Mouse (Mus musculus) telencephalon, adult 2 months (tissue): Measurements from ENCODE around the gene Rars2.
A peak's percentile ranks its signal among the peaks of the same experiment; 100 is the strongest.
"Not testable (repeated sequence)": the region's sequence is repeated elsewhere in the genome, so short reads cannot be mapped to it uniquely, and the experiment has no call there.

Source experiments
- DNase-seq: peaks from one replicate; pipeline ENCODE4 v3.0.0-alpha.2; 2011; ENCODE audit warnings: low read depth, low spot score

The Rars2 gene

DNA sequence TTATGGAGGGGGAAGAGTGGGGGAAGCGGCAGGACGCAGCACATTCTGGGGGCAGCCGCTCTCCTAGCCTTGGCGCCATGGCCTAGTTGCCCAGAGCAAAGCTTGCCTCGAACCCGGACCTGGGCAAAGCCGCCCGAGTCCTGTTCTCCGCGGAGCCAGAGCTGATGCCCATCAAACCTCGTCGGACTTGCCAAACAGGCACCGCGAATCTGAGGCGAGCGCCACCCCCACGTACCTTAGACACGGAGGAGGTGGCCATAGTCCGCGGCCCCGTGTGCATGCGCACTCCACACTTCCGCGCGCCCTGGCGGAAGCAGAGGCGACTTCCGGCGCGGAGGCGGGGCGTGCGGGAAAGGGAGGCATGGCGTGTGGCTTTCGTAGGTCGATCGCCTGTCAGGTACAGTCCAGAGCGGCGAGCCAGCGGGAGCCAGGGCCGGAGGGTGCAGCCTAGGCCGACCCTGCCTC, at the start of gene Rars2, which contains the start of gene Orc3:
Gene Rars2, plus strand, starts transcription at position 328 of the 465 bp plus-strand sequence.
Gene Orc3, minus strand, starts transcription at position 315 of the 465 bp plus-strand sequence.
- DNase-seq, result peak; percentile 88

DNA sequence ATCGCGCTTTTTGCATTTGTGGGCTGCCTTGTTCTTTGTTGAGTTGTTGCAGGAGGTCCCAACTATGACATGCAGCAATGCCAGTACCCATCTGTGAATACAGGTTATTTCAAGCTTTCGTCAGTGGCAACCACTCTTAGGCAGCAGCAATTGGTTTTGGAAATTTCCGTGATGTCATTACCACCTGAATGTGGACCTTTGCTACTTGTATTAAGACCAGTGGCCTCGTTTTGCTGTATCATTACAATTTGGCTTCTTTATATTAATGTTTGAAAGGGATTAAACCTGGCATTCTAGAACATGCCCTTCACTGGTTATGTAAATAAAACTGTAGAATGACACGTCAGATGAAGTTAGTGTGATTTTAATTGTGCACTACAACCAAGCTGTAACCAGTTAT, 48.5 kb upstream of the Rars2 start:
- DNase-seq, result no peak

DNA sequence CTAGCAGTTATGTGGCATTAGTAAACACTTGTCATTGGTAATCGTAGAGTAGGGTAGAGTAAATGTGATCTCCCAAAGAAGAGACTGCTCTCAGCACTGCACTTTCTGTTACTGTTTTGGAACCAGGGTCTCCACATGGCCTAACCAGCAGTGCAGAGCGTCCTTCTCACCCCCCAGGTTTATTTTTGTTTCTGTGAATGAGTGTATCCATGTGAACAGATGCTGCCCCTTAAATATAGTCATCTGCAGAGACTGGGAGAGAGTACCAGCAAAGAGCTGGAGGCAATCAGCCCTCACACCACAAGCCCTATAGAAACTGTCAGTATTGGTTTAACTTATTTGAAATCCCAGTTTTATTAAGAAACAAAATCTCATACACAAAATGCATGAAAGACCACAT, 41.9 kb upstream of the Rars2 start:
- DNase-seq, result no peak

DNA sequence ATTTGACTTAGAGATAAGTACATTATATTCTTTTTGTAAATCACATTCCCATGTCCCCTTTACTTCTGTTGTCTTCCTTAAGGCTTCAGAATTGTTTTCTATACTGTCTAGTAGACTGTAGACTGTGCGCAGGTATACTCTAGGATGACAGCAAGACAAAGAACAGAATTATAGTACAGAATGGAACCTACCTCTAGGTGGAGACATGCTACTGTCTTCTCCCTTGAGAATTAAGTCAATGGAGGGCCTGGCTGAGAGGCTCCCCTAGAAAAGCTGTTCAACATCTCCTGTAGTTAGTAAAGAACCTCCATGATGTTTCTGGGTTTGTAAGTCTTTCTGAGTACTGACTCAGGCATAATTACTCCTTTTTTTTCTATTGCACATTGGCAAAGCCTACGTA, 37.7 kb upstream of the Rars2 start:
- DNase-seq, result no peak

DNA sequence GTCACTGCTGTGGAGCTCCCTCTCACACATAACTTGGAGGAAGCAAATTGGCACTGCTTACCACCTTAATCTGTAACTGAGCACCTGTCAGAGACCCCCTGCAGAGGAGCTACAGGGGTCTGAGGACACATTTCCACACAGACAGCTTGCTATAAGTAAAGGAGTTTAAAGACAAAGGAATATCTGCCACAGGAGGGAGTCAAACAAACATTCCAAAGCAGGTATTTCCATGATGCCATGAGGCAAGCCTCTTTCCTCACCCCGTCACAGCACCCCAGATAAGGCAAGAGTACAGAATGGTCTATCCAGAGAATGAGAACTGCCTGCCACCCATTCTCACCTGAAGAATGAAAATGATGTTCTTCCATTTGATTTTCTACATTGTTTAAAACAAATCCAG, 35.5 kb upstream of the Rars2 start:
- DNase-seq, result no peak

DNA sequence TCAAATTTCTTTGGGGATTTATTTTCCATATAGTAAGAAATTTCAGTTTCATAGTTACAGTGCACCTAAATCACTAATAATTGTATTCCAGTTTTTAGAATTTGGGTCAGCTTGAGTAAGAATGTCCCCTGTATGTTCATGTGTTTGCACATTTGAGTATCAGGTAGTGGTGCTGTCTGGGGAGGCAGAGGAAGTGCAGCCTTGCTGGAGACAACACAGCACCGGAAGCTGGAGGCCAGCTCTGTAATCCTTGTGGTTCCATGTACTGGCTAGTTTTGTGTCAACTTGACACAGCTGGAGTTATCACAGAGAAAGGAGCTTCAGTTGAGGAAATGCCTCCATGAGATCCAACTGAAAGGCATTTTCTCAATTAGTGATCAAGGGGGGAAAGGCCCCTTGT, 33.3 kb upstream of the Rars2 start:
- not testable (repeated sequence) for DNase-seq

DNA sequence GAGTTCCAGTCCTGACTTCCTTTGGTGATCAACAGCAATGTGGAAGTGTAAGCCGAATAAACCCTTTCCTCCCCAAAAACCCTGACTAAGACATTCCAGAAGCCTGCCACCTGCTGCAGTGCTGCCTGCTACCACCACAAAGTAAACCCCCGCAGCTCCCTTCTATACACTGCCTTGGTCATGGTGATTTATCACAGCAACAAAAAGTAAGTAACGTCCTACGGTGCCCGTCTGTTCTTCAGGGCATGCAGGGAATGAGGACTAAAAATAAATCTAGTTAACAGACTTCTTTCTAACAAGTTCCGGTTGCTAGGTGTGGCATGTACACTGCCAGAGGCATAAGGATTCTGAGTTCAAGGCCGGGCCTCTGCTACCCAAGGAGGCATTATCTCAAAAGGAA, 32.8 kb upstream of the Rars2 start:
- peak; percentile 42 for DNase-seq

DNA sequence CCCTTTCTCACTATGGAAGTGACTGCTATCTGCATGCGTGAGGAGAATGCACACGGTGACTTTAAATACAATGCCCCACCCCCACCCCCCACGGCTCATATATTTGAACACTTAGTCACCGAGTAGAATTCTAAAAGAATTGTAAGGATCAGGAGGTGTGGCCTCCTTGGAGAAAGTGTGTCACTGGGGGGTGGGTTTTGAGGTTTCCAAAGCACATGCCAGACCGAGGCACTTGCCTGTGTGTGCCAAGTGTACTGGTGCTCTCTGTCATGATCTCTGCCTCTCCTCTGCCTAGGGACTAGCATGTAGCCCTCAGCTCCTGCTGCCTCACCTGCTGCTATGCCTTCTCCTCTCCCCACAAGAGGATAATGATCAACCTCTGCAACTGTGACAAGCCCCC, 32.3 kb upstream of the Rars2 start:
- no peak for DNase-seq

DNA sequence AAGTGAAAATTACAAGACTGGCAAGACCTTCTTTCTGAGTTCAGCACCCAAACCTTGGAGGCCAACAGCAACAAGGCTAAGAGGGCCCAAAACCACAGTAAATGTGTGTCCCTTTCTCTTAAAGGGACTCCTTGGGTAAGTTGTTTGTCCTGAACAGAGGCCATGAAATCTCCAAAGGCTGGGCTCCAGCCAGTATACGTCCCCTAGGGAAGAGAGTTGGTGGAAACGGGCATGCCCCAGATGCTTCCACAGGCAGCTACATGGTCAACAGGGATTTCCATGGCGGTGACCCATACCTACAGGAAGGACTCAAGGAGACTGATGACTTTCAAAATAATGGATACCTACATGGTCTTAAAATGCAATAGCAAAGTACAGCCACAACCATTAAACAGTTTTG, 31.3 kb upstream of the Rars2 start:
- no peak for DNase-seq

DNA sequence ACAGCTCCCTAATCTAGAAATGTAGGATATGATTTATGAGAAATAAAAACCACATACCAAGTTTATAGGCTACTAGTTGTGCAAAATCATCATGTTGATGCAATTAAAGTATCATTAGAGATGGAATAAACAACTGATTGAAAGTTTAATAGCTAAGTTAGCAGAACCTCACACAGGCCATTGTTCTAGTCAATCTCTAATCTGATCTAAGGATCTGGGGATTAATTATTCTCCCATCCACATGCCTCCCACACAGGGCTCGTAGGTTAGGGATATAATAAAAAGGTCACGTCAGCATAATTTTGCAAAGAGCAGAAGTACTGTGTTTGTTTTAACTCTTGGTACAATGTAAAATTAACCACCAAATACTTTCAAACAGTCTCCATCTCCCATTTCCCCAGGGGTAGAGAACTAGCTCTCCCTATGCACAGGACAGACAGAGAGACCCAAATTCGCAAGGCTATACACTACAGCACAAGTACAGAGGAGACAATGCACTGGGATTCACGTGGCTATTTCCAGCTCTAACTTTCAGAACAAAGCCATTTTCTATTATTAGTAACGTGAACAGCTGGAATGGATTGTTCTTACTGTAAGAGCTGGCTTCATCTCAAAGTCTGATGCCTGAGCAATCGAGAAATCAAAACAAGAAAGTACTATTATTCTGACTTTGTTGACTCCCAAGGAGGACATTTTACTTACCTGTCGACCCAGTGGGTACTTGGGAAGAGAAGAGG, 29.7 kb upstream of the Rars2 start:
- no peak for DNase-seq

DNA sequence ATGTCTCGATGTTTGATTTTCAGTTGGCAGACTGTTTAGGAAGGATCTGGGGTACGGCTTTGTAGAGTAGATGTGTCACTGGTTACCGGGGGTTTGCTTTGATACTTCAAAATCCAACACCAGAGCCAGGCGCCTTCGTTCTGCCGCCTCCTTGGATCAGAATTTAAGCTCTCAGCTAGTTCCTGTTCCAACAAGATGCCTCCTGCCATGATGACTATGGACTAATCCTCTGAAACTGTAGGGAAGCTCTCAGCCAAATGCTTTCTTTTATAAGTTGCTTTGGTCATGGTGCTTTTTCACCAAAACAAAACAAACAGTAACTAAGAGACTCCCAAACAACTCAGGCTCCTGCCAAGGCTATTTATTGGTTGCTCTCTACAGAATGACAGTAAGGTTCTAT, 11.6 kb upstream of the Rars2 start:
- DNase-seq, result no peak

DNA sequence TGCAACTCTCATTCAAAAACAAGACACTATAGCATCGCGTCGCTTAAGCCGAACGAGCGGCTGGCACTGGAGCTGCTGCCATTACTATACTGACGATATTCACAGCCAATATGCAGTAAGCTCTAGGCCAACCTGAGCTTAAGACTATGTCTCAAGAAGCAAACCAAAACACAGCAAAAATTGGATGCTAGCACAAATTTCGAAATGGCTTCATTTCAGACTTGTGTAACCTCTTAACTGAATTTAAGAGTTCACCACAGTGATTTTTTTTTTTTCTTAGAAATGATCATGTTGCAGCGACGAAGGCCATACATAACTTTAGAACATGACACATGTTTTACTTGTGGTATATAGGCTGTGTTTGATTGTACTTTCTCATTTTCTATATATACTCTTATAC, 8.1 kb upstream of the Rars2 start:
- DNase-seq, result no peak

DNA sequence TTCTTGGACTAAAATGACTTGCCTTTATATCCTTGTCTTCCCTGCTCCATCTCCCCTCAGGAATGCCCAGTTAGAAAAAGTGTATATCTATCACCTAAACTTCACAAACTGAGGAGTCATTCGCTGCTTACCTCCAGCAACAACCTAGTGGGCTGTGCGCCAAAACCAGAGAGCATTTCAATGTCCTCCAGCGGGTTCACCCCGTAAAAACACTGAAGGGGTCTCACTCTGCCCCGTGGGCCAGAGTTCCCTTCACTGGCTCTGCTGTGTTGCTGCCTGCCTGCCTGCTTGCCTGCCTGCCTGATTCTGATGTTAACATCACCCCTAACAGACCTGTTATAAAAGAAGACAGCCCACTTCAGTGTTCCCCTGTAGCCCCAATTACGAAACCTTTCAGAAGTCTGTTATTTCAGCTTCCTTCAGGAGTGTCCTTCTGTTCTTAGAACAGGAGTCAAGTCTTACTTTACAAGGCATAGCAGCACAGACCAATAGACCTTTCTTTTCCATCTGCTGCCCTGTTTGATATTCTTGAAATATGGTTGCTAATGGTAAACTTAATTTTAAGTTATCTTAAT, 1.1 kb upstream of the Rars2 start:
- DNase-seq, result no peak

DNA sequence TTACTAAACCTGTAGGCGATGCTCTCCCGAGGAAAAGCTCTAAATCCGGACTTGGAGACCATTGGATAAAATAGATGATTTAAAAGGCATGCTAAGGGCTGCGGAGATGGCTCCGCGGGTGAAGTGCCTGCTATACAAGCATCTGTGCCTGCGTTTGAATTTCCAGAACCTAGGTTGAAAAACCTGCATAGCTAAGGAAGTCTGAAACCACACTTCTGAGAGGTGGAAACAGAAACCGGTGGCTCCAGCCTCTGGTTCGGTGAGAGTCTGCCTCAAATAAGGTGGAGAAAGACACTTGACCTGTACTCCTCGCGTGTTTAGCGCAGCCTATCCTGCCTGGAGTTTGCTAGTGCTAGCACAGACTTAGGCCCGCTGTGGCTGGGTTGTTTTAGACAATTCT, 546 bp downstream of the Rars2 start:
- peak; percentile 24 for DNase-seq

DNA sequence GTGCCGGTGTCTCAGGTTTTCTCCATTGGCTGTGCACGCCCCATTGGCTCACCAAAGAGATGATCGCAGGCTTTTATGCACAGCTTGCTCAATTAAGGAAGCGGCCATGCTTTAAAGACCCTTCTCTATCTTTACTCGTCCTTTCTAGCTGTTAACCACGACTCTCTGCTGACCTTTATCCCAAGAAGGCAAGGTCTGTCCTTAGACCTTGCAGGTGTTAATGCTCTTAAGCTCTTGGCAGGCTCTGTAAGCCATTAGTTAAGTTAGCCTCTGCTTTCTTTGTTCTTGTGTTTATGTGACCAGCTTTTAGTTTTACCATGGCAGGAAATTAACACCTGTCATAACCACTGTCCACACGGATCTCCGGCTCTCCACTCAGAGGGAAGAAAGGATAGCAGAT, 1.4 kb downstream of the Rars2 start:
- no peak for DNase-seq

DNA sequence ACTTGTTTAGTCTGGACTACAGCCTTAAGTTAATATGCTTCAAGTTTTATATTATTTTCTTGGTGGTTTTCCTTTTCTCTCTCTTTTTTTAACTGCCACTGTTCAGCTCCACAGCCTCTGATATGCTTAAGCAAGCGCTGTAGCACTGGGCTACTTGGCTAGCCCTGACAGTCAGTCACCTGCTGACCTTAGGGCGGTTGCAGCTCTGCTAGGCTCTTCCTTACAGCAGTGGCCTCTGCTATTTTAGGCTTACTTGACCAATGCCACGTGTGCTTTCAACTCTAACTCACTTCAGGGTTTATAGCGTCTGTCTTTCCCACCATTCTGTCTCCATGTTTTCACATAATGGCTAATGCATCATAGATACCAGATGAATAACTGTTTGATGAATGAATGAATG, 10.8 kb downstream of the Rars2 start:
- DNase-seq, result no peak

DNA sequence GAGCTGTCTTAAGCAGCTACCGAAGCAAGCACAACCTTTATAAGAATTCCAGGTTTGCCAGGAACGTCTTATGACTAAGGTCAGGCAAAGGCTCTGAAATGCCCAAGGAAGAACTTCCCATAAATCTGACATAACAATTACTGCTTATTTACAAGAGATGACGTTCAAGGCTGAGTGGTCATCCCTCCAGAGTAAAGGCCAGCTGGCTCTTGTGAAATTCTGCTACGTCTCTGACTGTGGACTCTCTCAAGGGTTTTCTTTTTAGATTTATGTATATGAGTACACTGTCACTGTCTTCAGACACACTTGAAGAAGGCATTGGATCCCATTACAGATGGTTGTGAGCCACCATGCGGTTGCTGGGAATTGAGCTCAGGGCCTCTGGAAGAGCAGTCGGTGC, 11.6 kb downstream of the Rars2 start:
- DNase-seq, result no peak

DNA sequence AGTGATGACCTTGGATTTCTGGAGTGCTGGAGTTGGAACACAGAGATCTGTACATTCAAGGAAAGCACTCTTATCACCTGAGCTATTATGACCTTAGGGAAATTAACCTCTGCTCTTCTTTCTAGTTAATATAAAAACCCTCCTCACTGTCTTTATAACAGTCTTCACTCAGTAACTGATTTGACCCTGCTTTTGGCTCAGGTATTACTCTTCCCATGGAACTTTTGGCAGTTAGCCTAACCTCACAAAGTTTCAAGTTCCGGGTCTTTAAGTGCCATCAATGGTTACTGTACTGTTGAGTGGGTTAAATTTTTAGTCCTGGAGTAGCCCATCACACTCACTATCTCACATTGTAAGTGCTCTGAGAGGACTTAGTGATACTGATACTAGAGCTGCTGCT, 15.2 kb downstream of the Rars2 start:
- no peak for DNase-seq

DNA sequence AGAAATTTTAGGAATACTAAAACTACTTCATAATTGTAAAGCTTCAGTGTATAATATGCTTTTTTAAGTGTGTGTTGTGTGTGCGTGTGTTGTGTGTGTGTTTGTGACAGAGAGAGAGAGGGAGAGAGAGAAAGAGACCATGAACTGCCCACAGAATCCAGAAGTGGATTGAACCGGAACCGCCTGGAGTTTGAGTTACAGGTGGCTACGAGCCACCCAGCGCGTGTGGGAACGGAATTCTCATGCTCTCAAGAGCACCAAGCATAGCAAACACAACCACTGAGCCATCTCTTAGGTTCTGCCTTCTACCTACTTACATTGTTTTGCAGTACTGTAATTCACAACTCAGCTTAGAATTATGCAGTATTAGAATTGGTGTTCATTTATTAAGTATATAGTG, 19.4 kb downstream of the Rars2 start:
- no peak for DNase-seq

DNA sequence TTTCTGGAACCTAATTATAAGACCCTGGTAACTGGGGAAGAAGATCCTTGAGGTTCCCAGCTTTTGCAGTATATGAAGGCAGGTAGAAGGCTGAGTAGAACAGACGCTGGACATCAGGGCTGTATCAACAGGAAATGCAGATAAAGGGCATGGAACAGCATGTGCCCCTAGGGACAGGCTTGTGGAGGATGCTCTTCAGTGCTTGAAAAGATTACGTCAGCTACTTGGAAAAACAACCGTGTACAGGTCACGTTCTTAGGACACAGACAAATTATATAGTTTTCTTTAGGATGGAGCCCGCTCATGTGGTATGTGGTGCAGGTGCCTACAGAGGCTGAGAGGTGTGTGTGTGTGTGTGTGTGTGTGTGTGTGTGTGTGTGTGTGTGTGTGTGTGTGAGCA, 21.3 kb downstream of the Rars2 start:
- DNase-seq, result no peak

DNA sequence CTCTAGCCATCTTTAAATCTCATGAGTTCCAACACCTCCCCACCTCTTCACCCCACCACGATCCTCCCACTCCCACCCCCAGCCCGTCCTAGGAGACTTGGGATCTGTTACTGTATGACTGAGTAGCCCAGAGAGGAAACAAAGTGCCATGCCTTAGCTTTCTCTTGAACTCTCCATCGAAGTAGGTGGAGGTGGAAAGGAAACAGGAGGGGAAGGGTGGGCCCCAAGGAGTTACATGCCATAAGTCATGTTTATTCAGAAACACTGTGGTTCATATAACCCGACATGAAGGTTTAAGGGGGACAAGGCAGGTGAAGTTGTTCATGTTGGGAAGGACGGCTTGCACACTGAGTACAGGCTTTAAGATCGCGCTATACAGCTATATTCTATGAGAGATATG, 22.6 kb downstream of the Rars2 start:
- no peak for DNase-seq

DNA sequence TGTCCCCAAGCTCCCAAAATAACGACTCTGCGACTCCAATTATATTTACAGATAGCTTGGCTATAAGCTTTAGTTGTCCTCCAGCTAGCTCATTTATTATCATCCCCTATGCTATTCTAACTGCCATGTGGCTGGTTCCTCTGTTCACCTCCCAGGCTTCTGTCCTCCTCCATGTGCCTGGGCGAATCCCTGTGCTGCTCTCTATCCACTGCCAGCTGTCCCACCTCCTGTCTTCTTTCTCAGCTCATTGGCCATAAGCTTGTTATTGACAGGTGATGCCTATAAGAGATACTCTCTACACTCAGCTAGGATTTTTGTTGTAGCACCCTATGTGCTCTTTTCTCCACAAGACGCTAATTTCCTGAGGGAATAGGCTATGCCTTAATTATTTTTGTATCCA, 23.1 kb downstream of the Rars2 start:
- no peak for DNase-seq

DNA sequence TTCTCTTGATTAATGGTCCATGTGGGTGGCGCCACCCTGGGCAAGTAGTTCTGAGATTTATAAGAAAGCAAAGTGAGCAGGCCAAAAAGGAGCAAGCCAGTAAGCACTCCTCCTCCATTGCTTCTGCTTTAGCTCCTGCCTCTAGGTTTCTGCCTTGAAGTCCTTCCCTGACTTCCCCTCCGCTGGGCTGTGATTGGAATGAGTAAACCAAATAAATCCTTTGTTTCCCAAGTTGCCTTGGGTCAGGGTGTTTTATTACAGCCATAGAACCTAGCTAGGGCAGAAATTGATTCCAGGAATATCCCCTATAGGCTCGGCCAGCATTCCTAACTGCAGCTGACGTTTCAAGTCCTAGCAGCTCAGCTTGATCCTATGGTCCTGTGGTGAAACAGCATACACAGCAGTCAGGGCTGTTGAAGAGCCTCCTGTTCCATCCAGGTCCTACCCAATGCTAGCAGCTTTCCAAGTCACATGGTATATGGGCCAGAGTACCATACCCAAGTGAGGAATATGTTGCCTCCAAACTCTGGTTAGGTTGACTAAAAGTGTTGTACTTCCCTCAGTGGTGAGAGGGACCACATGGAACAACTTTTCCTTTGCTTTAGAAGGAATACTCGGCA, 25.1 kb downstream of the Rars2 start:
- no peak for DNase-seq
